Mouse (Mus musculus): ENCODE measurements around the gene Hoxd9.

GRCm38 (mm10) chr2:74691022-74691951 lies 6.2 kb upstream of the Hoxd9 start, which contains the start of gene Hoxd10:
- no peak for TF ChIP-seq KAT2A (conservative IDR thresholded peaks at IDR 0.05; ENCODE audit: low read depth, low read length)
- no peak for TF ChIP-seq CTCF (IDR thresholded peaks at IDR 0.05 in 2 of 3, conservative IDR thresholded peaks at IDR 0.05 in 1 of 3; ENCODE audit: control insufficient read depth in 1 of 3, insufficient read depth in 1 of 3, low read depth in 2 of 3, low read length in 3 of 3, poor library complexity in 1 of 3, severe bottlenecking in 1 of 3)
- TF ChIP-seq JUND (IDR thresholded peaks at IDR 0.05; ENCODE audit: low read depth, low read length), result no peak
- no peak for TF ChIP-seq MAFK (IDR thresholded peaks at IDR 0.05; ENCODE audit: borderline replicate concordance, low read depth, low read length)
- no peak for TF ChIP-seq RCOR1 (IDR thresholded peaks at IDR 0.05; ENCODE audit: low read depth, low read length)
- no peak for TF ChIP-seq USF2 (IDR thresholded peaks at IDR 0.05; ENCODE audit: borderline replicate concordance in 1 of 2, insufficient read depth in 1 of 2, low read depth in 1 of 2, low read length in 2 of 2)
- TF ChIP-seq TCF12 (IDR thresholded peaks at IDR 0.05; ENCODE audit: low read depth, low read length), result no peak
